Mouse (Mus musculus) embryonic facial prominence, embryonic 11.5 days (tissue): ENCODE data around the gene Azi2. TPM values are rescaled to one million over a fixed set of nuclear protein-coding genes. Genes with fewer than 3 reads are reported as not detected.

Experiments
- ATAC-seq: fragments of 200-750 bp; cut with Nextera tagmentation; replicated peaks from 2 replicates; pipeline ENCODE4 v1.8.0; 2017; ENCODE audit warnings: low read depth; ENCODE audit not compliant: insufficient number of reproducible peaks, low FRiP score, low TSS enrichment
- DNase-seq: peaks from one replicate; pipeline ENCODE4 v3.0.0-alpha.2; 2015; ENCODE audit warnings: low spot score
- H3K27ac ChIP-seq: fragments of 300-500 bp; sonication (generic); replicated peaks from 2 replicates; pipeline ENCODE4 v1.5.1; 2014; ENCODE audit warnings: mild to moderate bottlenecking, low read depth, low read length, control low read depth
- H3K27me3 ChIP-seq: fragments of 300-500 bp; sonication (generic); 2 replicates; pipeline ENCODE4 v1.6.1; 2014; ENCODE audit warnings: mild to moderate bottlenecking, low read length, moderate library complexity, mixed read lengths; ENCODE audit not compliant: control insufficient read depth, insufficient read depth
- H3K36me3 ChIP-seq: fragments of 300-500 bp; sonication (generic); replicated peaks from 2 replicates; pipeline ENCODE4 v1.6.1; 2014; ENCODE audit warnings: low read depth, mild to moderate bottlenecking, low read length, moderate library complexity, mixed read lengths; ENCODE audit not compliant: control insufficient read depth, insufficient read depth
- H3K4me1 ChIP-seq: fragments of 300-500 bp; sonication (generic); 2 replicates; pipeline ENCODE4 v1.6.1; 2014; ENCODE audit warnings: low read length, mixed read lengths; ENCODE audit not compliant: control insufficient read depth, insufficient read depth
- H3K4me2 ChIP-seq: fragments of 300-500 bp; sonication (generic); 2 replicates; pipeline ENCODE4 v1.6.1; 2014; ENCODE audit warnings: low read depth, mild to moderate bottlenecking, control low read depth, low read length, moderate library complexity
- H3K4me3 ChIP-seq: fragments of 300-500 bp; sonication (generic); 2 replicates; pipeline ENCODE4 v1.5.1; 2014; ENCODE audit warnings: low read depth, low read length, control low read depth
- H3K9ac ChIP-seq: fragments of 300-500 bp; sonication (generic); replicated peaks from 2 replicates; pipeline ENCODE4 v1.6.1; 2014; ENCODE audit warnings: mild to moderate bottlenecking, control low read depth, low read length
- H3K9me3 ChIP-seq: fragments of 300-500 bp; sonication (generic); replicated peaks from 2 replicates; pipeline ENCODE4 v1.6.1; 2016; ENCODE audit warnings: mild to moderate bottlenecking, low read length, inconsistent platforms, mixed read lengths; ENCODE audit not compliant: control insufficient read depth
- WGBS: fragments of 180-500 bp; shearing (Covaris S2); extraction: QIAGEN DNeasy Blood & Tissue Kit; methylation state at CpG from one replicate; pipeline ENCODE4 v1.1.7; 2014; 5-methylcytosine and 5-hydroxymethylcytosine counted together
- polyA plus RNA-seq: library from polyadenylated mRNA; unstranded; fragments of >200 nt; fragmentation: Nextera tagmentation; extraction: Ambion mirVana; gene quantifications from 2 replicates; pipeline ENCODE4 v1.2.1, GENCODE M21; 2014

Azi2 gene
- 71.6 and 80.7 TPM in 2 replicates for polyA plus RNA-seq

DNA sequence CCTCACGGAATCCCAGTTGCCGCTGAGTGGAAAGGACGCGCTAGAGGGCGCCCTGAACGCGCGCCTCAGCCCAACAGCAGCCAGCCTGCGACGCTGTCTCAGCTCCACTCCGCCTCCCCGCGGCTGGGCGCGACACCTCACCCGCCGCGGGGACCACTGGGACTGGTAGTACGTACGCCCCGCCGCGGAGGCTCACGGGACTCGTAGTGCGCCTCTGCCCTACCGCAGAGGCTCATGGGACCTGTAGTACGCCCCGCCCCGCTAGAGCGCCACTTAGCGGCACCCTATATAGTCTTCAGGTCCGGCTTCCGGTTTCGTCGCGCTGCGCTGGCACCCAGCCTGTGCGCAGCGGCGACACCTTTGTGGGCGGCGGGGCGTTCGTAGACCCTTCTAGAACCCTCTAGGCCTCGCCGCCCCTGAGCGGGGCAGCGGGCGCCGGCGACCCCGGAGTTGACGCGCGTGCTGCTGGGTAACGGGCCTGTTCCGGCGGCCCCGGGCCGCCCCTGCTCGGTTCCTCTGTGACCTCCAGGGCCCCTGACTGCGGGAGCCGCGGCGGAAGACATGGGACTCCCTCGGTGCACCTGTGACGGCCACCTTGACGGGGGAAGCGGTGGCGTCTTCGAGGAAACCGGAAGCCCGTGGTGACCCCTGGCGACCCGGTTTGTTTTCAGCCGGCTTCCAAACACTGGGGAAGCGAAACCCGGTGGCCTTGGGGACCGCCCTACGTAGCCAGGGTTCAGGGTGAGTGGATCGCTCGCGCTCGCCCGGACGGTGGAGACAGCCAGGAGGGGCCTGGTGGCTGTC, at the start of gene Azi2:
Gene Azi2, plus strand, starts transcription at position 282 of the 804 bp plus-strand sequence.
- Histone ChIP-seq H3K4me2 (peak within 1 kb of the TSS; percentile 64), H3K36me3 (no peaks in the 10 kb centered on the region), H3K27me3 (no peaks in the 10 kb centered on the region), H3K27ac (peak within 1 kb of the TSS; percentile 82), H3K4me1 (no peaks in the 10 kb centered on the region), H3K9me3 (no peaks in the 10 kb centered on the region), H3K9ac (peak within 1 kb of the TSS; percentile 84), H3K4me3 (peak within 1 kb of the TSS; percentile 80)
- WGBS: under 1% methylated on average over 85 of the region's 87 CpGs
- ATAC-seq (peak; percentile 99), DNase-seq (peak; percentile 100)

- H3K4me2 ChIP-seq: no peak overlapping the region
- H3K4me3 ChIP-seq: no peak overlapping the region
- WGBS: 93% methylated on average over 5 of the region's 5 CpGs
Measured at GRCm38 (mm10) chr9:117996631-117997030, 43.7 kb upstream of the Azi2 start.

GRCm38 (mm10) chr9:118001488-118001887, 38.8 kb upstream of the Azi2 start:
- no peak overlapping the region for H3K4me3 ChIP-seq
- no peak for ATAC-seq
- no peaks in the 10 kb centered on the region for H3K4me1 ChIP-seq
- no peak overlapping the region for H3K4me2 ChIP-seq
- DNase-seq: no peak
- H3K9ac ChIP-seq: no peak overlapping the region
- 86% methylated on average over 3 of the region's 3 CpGs for WGBS
- H3K9me3 ChIP-seq: no peaks in the 10 kb centered on the region
- H3K27me3 ChIP-seq: no peaks in the 10 kb centered on the region
- H3K36me3 ChIP-seq: no peaks in the 10 kb centered on the region
- no peak overlapping the region for H3K27ac ChIP-seq

More at GRCm38 (mm10) chr9:117996631-117997030, 43.7 kb upstream of the Azi2 start:
- no peaks in the 10 kb centered on the region for H3K4me1 ChIP-seq
- H3K27me3 ChIP-seq: no peaks in the 10 kb centered on the region
- no peaks in the 10 kb centered on the region for H3K9me3 ChIP-seq
- no peaks in the 10 kb centered on the region for H3K36me3 ChIP-seq
- no peak for ATAC-seq
- DNase-seq: no peak
- no peak overlapping the region for H3K9ac ChIP-seq
- no peak overlapping the region for H3K27ac ChIP-seq

DNA sequence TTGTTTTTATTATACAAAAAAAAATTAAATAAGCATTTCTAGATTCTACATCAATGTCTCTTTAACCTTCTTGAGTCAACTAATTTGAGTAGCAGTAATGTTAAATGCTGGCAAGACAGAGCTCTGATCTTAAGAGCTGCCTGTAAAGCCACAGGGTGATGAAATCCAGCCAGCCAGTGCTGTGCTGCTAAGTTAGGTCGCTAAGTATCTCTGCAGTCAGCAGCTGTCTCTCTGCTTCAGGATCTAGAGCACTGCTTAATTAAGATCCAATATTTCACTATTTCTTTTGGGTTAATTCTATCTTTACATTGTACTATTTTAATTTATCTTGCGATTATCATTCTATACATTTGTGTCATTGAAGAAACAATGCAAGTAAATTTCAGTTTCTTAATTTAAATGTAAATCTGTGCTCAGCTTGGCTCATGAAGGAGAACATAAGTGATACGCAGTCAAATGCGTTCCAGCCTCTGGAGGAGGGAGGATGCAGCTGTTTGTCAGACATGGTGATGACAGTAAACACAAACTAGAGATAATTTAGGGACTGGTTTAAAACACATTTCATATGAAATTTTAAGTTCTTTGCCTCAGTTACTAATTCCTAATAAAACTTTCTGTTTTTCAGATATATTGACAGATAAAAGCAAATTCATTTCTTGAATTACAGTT, 36.9 kb upstream of the Azi2 start:
- Histone ChIP-seq H3K9ac (no peak overlapping the region), H3K4me2 (no peak overlapping the region), H3K4me1 (no peaks in the 10 kb centered on the region), H3K36me3 (no peaks in the 10 kb centered on the region), H3K27me3 (no peaks in the 10 kb centered on the region), H3K27ac (no peak overlapping the region), H3K9me3 (no peaks in the 10 kb centered on the region), H3K4me3 (no peak overlapping the region)
- 82% methylated on average over 4 of the region's 4 CpGs for WGBS
- no peak for ATAC-seq
- DNase-seq: no peak

GRCm38 (mm10) chr9:118003937-118004336, 36.4 kb upstream of the Azi2 start:
- Histone ChIP-seq H3K4me3 (no peak overlapping the region), H3K9me3 (no peaks in the 10 kb centered on the region), H3K4me1 (no peaks in the 10 kb centered on the region), H3K27ac (no peak overlapping the region), H3K27me3 (no peaks in the 10 kb centered on the region), H3K9ac (no peak overlapping the region), H3K36me3 (no peaks in the 10 kb centered on the region), H3K4me2 (no peak overlapping the region)
- DNase-seq (peak; percentile 5), ATAC-seq (no peak)
- 89% methylated on average over 4 of the region's 4 CpGs for WGBS

GRCm38 (mm10) chr9:118012928-118013327, 27.4 kb upstream of the Azi2 start:
- Histone ChIP-seq H3K4me1 (no peaks in the 10 kb centered on the region), H3K4me3 (no peak overlapping the region)

DNA sequence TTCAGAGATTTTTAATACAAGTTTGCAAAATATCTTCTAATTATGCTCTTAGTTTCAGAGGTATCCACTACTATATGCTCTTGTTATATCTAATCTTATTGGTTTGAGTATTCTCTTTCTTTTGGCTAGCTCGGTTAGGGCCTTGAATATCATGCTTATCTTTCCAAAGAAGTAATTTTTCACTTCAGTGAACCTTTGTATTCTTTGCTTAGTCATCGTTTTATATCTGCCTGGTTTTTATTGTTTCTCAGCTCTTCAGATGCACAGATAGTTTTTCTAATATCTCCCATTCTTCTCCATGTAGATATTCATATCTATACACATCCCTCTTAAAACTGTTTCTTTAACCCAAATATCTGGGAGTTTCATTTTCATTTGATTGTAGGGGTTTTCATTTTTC, 15.3 kb upstream of the Azi2 start:
- WGBS: 85% methylated on average over 2 of the region's 2 CpGs
- no peak overlapping the region for H3K4me3 ChIP-seq
- DNase-seq (no peak), ATAC-seq (no peak)
- H3K4me1 ChIP-seq: no peaks in the 10 kb centered on the region
- no peaks in the 10 kb centered on the region for H3K36me3 ChIP-seq
- H3K4me2 ChIP-seq: no peak overlapping the region
- no peaks in the 10 kb centered on the region for H3K27me3 ChIP-seq
- no peak overlapping the region for H3K9ac ChIP-seq
- no peaks in the 10 kb centered on the region for H3K9me3 ChIP-seq
- no peak overlapping the region for H3K27ac ChIP-seq

More at GRCm38 (mm10) chr9:118012928-118013327, 27.4 kb upstream of the Azi2 start:
- ATAC-seq: no peak
- DNase-seq: no peak
- Histone ChIP-seq H3K9ac (no peak overlapping the region), H3K36me3 (no peaks in the 10 kb centered on the region), H3K27me3 (no peaks in the 10 kb centered on the region), H3K9me3 (no peaks in the 10 kb centered on the region), H3K4me2 (no peak overlapping the region), H3K27ac (no peak overlapping the region)
- 90% methylated on average over 3 of the region's 3 CpGs for WGBS

DNA sequence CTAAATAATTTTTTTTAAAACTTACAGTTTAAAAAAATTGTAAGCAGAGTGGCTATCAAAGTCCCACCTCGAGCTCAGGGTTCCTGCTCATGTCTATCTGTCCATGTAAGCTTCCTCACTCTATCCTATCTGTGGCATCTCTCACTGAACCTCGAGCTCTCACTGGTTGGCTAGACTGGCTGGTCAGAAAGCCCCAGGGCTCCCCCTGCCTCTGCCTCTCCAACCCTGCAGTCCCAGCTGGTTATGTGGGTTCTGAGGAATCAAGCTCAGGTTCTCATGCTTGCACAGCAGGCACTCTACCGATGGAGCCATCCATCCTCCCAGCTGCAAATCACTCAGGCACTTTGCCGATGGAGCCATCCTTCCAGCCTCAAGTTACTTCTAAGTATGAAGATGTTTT, 10.8 kb upstream of the Azi2 start:
- H3K27me3 ChIP-seq: no peaks in the 10 kb centered on the region
- DNase-seq (no peak), ATAC-seq (no peak)
- H3K4me1 ChIP-seq: no peaks in the 10 kb centered on the region
- H3K9ac ChIP-seq: no peak overlapping the region
- no peak overlapping the region for H3K4me2 ChIP-seq
- H3K9me3 ChIP-seq: no peaks in the 10 kb centered on the region
- WGBS: 58% methylated on average over 4 of the region's 4 CpGs
- H3K4me3 ChIP-seq: no peak overlapping the region
- no peak overlapping the region for H3K27ac ChIP-seq
- H3K36me3 ChIP-seq: no peaks in the 10 kb centered on the region
